Mouse (Mus musculus): ENCODE results near the gene Chd9. TPM values are rescaled to one million over a fixed set of nuclear protein-coding genes. Genes with fewer than 3 reads are reported as not detected.

The Chd9 gene
- polyA plus RNA-seq, 1 experiment from 2014 or later = 103 TPM

- Histone ChIP-seq H3K4me1 (replicated peaks; ENCODE audit: control insufficient read depth, insufficient read depth, low read length) (peaks cover 48% of the 10 kb centered on the region), H3K4me2 (replicated peaks) (no peak overlapping the region), H3K36me3 (replicated peaks; ENCODE audit: control insufficient read depth, insufficient read depth) (no peaks in the 10 kb centered on the region), H3K27ac (no peak overlapping the region), H3K27me3 (ENCODE audit: control insufficient read depth, insufficient read depth, low read length) (no peaks in the 10 kb centered on the region), H3K9ac (no peak overlapping the region), H3K9me3 (ENCODE audit: control insufficient read depth, low read length) (no peaks in the 10 kb centered on the region), H3K4me3 (replicated peaks; ENCODE audit: low read length) (no peak overlapping the region)
- DNase-seq (ENCODE audit: low spot score) (no peak), ATAC-seq (ENCODE audit: low FRiP score) (no peak)
- 95% methylated on average over 2 of the region's 2 CpGs for WGBS
These were observed 38.9 kb downstream of the Chd9 start for GRCm38 (mm10) chr8:90867061-90867460.

GRCm38 (mm10) chr8:90867911-90868310 is 39.8 kb downstream of the Chd9 start:
- Histone ChIP-seq H3K9me3 (ENCODE audit: control insufficient read depth, low read length) (no peaks in the 10 kb centered on the region), H3K4me1 (replicated peaks; ENCODE audit: control insufficient read depth, insufficient read depth, low read length) (peaks cover 39% of the 10 kb centered on the region), H3K9ac (no peak overlapping the region), H3K36me3 (replicated peaks; ENCODE audit: control insufficient read depth, insufficient read depth) (no peaks in the 10 kb centered on the region), H3K4me3 (replicated peaks; ENCODE audit: low read length) (no peak overlapping the region), H3K4me2 (replicated peaks) (no peak overlapping the region), H3K27me3 (ENCODE audit: control insufficient read depth, insufficient read depth, low read length) (no peaks in the 10 kb centered on the region), H3K27ac (no peak overlapping the region)
- DNase-seq (ENCODE audit: low spot score) (no peak), ATAC-seq (ENCODE audit: low FRiP score) (no peak)
- 79% methylated on average over 4 of the region's 4 CpGs for WGBS

- no peak overlapping the region for H3K9ac ChIP-seq
- ATAC-seq (ENCODE audit: low FRiP score) (no peak), DNase-seq (ENCODE audit: low spot score) (no peak)
- H3K4me3 ChIP-seq (replicated peaks; ENCODE audit: low read length) = no peak overlapping the region
- no peaks in the 10 kb centered on the region for H3K27me3 ChIP-seq (ENCODE audit: control insufficient read depth, insufficient read depth, low read length)
- WGBS = 73% methylated on average over 4 of the region's 4 CpGs
- no peaks in the 10 kb centered on the region for H3K36me3 ChIP-seq (replicated peaks; ENCODE audit: control insufficient read depth, insufficient read depth)
- no peaks in the 10 kb centered on the region for H3K9me3 ChIP-seq (ENCODE audit: control insufficient read depth, low read length)
- H3K4me2 ChIP-seq (replicated peaks) = no peak overlapping the region
- H3K4me1 ChIP-seq (replicated peaks; ENCODE audit: control insufficient read depth, insufficient read depth, low read length) = peaks cover 37% of the 10 kb centered on the region
- H3K27ac ChIP-seq = 0 out of 2 replicates have a peak overlapping the region, but pooled peaks have one; percentile 90
These were observed 40.2 kb downstream of the Chd9 start for GRCm38 (mm10) chr8:90868334-90868733.

- H3K27ac ChIP-seq = peak overlapping the region; percentile 90
- H3K4me2 ChIP-seq (replicated peaks) = peak overlapping the region; percentile 36
- WGBS = 25% methylated on average over 18 of the region's 18 CpGs
- DNase-seq (ENCODE audit: low spot score) (peak; percentile 69), ATAC-seq (ENCODE audit: low FRiP score) (peak; percentile 39; the same call in 1 of the 2 replicates)
- H3K4me3 ChIP-seq (replicated peaks; ENCODE audit: low read length) = no peak overlapping the region
- no peaks in the 10 kb centered on the region for H3K27me3 ChIP-seq (ENCODE audit: control insufficient read depth, insufficient read depth, low read length)
- peak overlapping the region; percentile 45; the same call in 1 of the 2 replicates for H3K9ac ChIP-seq
- peaks cover 37% of the 10 kb centered on the region for H3K4me1 ChIP-seq (replicated peaks; ENCODE audit: control insufficient read depth, insufficient read depth, low read length)
- H3K36me3 ChIP-seq (replicated peaks; ENCODE audit: control insufficient read depth, insufficient read depth) = no peaks in the 10 kb centered on the region
- no peaks in the 10 kb centered on the region for H3K9me3 ChIP-seq (ENCODE audit: control insufficient read depth, low read length)
These were observed 41.1 kb downstream of the Chd9 start for GRCm38 (mm10) chr8:90869071-90869919.

- ATAC-seq (ENCODE audit: low FRiP score) (peak; percentile 88), DNase-seq (ENCODE audit: low spot score) (peak; percentile 77)
- Histone ChIP-seq H3K4me3 (replicated peaks; ENCODE audit: low read length) (no peak overlapping the region), H3K4me1 (replicated peaks; ENCODE audit: control insufficient read depth, insufficient read depth, low read length) (peaks cover 37% of the 10 kb centered on the region), H3K4me2 (replicated peaks) (peak overlapping the region; percentile 36), H3K27ac (peak overlapping the region; percentile 90), H3K27me3 (ENCODE audit: control insufficient read depth, insufficient read depth, low read length) (no peaks in the 10 kb centered on the region), H3K36me3 (replicated peaks; ENCODE audit: control insufficient read depth, insufficient read depth) (no peaks in the 10 kb centered on the region), H3K9me3 (ENCODE audit: control insufficient read depth, low read length) (no peaks in the 10 kb centered on the region), H3K9ac (peak overlapping the region; percentile 45)
- 4% methylated on average over 22 of the region's 22 CpGs for WGBS
These were observed 42.0 kb downstream of the Chd9 start for GRCm38 (mm10) chr8:90869920-90870777.

GRCm38 (mm10) chr8:90871375-90872080 is 43.4 kb downstream of the Chd9 start:
- Histone ChIP-seq H3K4me2 (replicated peaks) (no peak overlapping the region), H3K9ac (no peak overlapping the region), H3K36me3 (replicated peaks; ENCODE audit: control insufficient read depth, insufficient read depth) (no peaks in the 10 kb centered on the region), H3K4me1 (replicated peaks; ENCODE audit: control insufficient read depth, insufficient read depth, low read length) (peaks cover 48% of the 10 kb centered on the region), H3K9me3 (ENCODE audit: control insufficient read depth, low read length) (no peaks in the 10 kb centered on the region), H3K27ac (peak overlapping the region; percentile 90; the same call in 1 of the 2 replicates), H3K27me3 (ENCODE audit: control insufficient read depth, insufficient read depth, low read length) (no peaks in the 10 kb centered on the region), H3K4me3 (replicated peaks; ENCODE audit: low read length) (no peak overlapping the region)
- DNase-seq (ENCODE audit: low spot score) = peak; percentile 31
- WGBS = 50% methylated on average over 6 of the region's 6 CpGs
- no peak for ATAC-seq (ENCODE audit: low FRiP score)

GRCm38 (mm10) chr8:90873051-90873450 is 44.9 kb downstream of the Chd9 start:
- no peak overlapping the region for H3K4me3 ChIP-seq (replicated peaks; ENCODE audit: low read length)
- H3K4me1 ChIP-seq (replicated peaks; ENCODE audit: control insufficient read depth, insufficient read depth, low read length) = peaks cover 62% of the 10 kb centered on the region
- DNase-seq (ENCODE audit: low spot score) = no peak
- H3K27ac ChIP-seq = no peak overlapping the region
- H3K4me2 ChIP-seq (replicated peaks) = no peak overlapping the region
- 91% methylated on average over 4 of the region's 4 CpGs for WGBS
- H3K9me3 ChIP-seq (ENCODE audit: control insufficient read depth, low read length) = no peaks in the 10 kb centered on the region
- ATAC-seq (ENCODE audit: low FRiP score) = no peak
- no peak overlapping the region for H3K9ac ChIP-seq
- no peaks in the 10 kb centered on the region for H3K36me3 ChIP-seq (replicated peaks; ENCODE audit: control insufficient read depth, insufficient read depth)
- no peaks in the 10 kb centered on the region for H3K27me3 ChIP-seq (ENCODE audit: control insufficient read depth, insufficient read depth, low read length)

- peak overlapping the region; percentile 28 for H3K4me3 ChIP-seq (replicated peaks; ENCODE audit: low read length)
- peak; percentile 62; the same call in 1 of the 2 replicates for ATAC-seq (ENCODE audit: low FRiP score)
These were observed 48.1 kb downstream of the Chd9 start for GRCm38 (mm10) chr8:90876213-90876721.

More at GRCm38 (mm10) chr8:90876213-90876721, 48.1 kb downstream of the Chd9 start:
- Histone ChIP-seq H3K27ac (peak overlapping the region; percentile 89), H3K9ac (peak overlapping the region; percentile 42), H3K4me2 (replicated peaks) (peak overlapping the region; percentile 66), H3K27me3 (ENCODE audit: control insufficient read depth, insufficient read depth, low read length) (no peaks in the 10 kb centered on the region), H3K9me3 (ENCODE audit: control insufficient read depth, low read length) (no peaks in the 10 kb centered on the region), H3K36me3 (replicated peaks; ENCODE audit: control insufficient read depth, insufficient read depth) (no peaks in the 10 kb centered on the region), H3K4me1 (replicated peaks; ENCODE audit: control insufficient read depth, insufficient read depth, low read length) (peaks cover 34% of the 10 kb centered on the region)
- peak; percentile 50 for DNase-seq (ENCODE audit: low spot score)
- WGBS = 1% methylated on average over 12 of the region's 12 CpGs
